Mouse (Mus musculus): ENCODE measurements around the gene Drd5.

Gene Drd5

DNA sequence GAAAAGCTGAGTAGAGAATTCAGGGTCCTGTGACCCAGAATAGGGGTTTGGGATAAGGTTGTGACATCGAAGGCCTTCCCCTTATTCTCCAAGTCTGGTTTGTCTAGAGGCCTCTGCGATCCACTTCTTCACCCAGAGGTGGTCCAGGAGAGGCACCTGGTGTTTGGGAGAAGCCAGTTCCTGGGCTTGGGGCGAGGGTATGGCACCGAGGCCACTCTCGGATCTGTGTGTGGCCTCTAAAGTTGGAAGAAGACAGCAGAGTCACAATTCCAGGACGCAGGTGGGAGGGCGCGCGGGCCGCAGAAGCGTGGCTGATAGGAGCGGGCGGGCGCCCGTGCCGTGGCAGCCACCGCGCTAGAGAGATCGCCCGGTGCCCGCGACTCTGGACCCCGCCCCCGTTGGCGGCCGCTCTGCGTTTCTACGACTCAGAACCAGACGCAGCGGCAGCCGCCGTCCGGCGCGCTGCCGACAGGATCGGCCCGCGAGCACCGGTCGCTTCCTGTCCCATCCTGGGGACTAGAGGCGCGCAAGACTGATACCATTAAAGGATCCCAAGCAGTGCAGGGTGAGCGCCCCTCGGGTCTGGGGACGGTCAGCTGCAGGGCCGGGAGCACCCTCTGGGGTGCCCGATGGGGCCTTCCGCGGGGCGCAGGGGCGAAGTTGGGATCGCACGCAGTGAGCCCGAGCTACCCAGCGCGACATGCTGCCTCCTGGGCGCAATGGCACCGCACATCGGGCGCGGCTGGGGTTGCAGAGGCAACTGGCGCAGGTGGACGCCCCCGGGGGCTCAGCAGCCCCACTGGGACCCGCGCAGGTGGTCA is at the start of gene Drd5:
TSS of gene Drd5 (plus strand) at position 402 of the 821 bp plus-strand sequence.
- TF ChIP-seq GATA4 (IDR thresholded peaks at IDR 0.05; ENCODE audit: insufficient replicate concordance, low read length): no peak

DNA sequence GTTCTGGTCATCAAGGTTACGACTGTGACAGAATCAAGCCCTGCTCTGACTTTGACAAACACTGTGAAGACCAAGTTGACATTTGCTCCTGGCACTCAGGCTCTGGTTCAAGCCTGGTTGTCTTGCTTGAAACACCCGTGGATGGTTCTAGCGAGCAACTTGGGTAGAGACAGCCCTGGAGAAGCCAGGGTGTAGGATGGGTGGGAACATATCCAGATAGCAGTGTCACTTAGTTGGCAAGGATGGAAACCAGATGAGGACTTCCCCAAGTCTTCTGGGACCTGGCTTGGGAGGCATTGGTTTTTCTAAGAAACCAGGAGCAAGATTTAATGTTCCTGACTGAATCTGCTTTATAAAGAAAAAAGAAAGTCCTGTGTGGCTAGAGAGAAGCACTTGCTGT is 48.2 kb upstream of the Drd5 start:
- TF ChIP-seq GATA4 (IDR thresholded peaks at IDR 0.05; ENCODE audit: insufficient replicate concordance, low read length): no peak

DNA sequence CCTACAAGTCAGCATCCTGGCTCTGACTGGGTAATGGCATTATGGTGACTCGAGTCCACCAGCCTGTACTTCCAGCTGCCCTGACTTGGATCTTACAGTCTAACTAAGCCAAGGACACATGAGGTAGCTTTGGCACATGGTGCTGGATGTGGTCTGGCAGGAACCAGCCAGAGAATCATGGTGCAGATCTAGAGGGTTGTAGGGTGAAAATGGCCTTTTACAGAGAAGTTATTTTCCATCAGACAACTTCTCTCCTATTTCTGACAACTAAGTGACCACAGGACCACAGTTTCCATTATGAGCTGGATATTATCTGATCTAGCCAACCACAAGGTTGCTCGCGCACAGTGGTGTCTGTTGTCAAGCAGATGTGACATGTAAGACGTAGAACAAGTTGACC is 45.3 kb upstream of the Drd5 start:
- TF ChIP-seq GATA4 (IDR thresholded peaks at IDR 0.05; ENCODE audit: insufficient replicate concordance, low read length): no peak

DNA sequence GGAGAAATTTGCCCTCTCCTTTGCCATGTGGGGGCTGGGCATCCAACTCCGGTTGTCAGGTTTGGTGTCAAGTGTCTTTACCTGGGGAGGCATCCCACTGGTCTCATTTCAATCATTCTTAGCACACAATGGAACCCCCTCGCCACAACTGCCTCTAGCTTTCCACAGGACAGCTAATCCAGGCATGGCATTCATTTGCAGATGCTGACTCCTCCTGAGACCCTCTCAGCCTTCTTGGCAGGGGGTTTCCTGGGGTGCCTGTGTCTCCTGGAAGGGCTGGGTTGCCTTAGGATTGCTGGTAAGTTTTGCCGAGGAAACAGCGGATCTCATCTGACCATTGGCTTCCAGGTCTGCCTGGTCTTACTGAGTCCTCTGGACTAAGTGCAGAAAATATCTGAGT is 43.4 kb upstream of the Drd5 start, which contains the start of gene Otop1:
TSS of gene Otop1 (plus strand) at position 202 of the 400 bp plus-strand sequence.
- TF ChIP-seq GATA4 (IDR thresholded peaks at IDR 0.05; ENCODE audit: insufficient replicate concordance, low read length): no peak

DNA sequence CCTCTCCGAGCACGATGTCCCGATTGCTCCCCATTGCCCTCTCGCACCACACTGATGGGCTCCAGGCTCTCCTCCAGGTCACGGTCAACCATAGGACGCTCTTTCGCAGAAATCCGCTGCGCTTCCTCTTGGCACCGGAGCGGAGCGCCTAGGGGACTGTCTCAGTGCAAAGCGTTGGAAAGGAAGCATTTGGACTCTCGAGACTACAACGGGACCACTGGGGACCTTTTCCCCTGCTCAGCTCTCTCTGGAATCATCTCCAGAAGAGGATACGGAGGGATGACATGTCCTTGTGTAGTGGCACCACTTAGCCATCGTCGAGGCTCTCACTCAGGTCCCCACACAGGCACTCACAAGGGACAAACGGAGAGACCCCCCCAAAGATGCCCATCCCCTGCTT is 42.7 kb upstream of the Drd5 start:
- TF ChIP-seq GATA4 (IDR thresholded peaks at IDR 0.05; ENCODE audit: insufficient replicate concordance, low read length): no peak

DNA sequence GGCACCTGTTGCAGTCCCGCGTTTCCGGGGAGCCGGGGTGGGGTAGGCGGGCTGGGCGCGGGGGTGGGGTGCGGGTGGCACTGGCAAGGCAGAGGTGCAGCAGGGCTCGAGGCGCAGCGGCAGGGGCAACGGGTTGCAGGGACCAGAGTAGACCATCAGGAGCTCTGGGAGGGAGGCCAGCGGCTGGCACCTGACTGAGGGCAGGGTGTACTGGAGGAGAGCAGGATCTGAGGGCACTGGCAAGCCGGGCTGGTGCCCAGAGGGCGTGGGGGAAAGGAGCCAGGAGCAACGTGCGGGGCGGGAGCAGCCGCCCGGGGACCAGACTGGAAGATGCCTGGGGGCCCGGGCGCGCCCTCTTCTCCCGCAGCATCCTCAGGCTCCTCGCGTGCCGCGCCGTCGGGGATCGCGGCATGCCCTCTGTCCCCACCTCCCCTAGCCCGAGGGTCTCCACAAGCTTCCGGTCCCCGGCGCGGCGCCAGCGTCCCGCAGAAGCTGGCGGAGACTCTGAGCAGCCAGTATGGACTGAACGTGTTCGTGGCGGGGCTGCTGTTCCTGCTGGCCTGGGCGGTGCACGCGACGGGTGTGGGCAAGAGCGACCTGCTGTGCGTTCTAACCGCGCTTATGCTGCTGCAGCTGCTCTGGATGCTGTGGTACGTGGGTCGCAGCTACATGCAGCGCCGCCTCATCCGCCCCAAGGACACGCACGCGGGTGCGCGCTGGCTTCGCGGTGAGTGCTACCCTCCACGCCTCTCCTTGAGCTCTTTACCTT is 41.9 kb upstream of the Drd5 start:
- no peak for TF ChIP-seq GATA4 (IDR thresholded peaks at IDR 0.05; ENCODE audit: insufficient replicate concordance, low read length)

- TF ChIP-seq GATA4 (IDR thresholded peaks at IDR 0.05; ENCODE audit: insufficient replicate concordance, low read length): no peak
Measured at GRCm38 (mm10) chr5:38277936-38278600, 41.1 kb upstream of the Drd5 start.

GRCm38 (mm10) chr5:38280075-38280474 is 39.1 kb upstream of the Drd5 start:
- no peak for TF ChIP-seq GATA4 (IDR thresholded peaks at IDR 0.05; ENCODE audit: insufficient replicate concordance, low read length)

DNA sequence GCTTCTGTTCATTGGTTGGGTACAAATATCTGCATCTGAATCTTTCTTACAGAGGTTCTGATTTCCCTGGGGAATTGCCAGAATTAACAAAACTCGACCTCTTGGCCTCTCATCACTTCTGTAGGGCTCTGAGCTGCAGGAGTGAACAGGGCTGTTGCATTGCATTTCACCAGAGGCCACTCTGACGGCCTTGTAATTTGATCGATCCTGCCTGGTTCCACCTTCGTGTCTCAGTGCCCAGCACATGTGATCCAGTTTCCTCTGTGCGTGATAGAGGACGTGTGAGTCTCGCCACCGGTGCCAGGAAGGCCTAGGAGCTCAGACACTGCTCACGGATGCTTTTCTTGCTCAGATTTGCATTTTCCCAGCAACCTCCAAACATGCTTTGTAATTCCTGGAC is 33.4 kb upstream of the Drd5 start:
- TF ChIP-seq GATA4 (IDR thresholded peaks at IDR 0.05; ENCODE audit: insufficient replicate concordance, low read length): no peak

DNA sequence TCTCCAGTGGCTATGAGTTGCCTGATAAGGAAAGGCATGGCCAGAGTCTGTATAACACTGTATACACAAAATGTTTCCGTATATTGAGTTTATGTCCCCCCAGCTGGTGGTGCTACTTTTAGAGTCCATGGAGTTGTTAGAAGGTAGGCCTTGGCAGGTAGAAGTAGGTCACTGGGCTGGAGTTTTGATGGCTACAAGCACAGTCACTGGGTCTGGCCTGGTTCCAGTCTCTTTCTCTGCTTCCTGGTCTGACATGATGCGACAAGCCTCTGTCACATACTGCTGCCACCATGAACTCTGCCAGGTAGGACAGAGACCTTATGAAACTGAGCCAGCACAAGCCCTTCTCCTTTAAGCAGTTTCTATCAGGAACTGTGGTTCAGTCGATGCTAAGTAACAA is 30.7 kb upstream of the Drd5 start:
- TF ChIP-seq GATA4 (IDR thresholded peaks at IDR 0.05; ENCODE audit: insufficient replicate concordance, low read length): no peak

DNA sequence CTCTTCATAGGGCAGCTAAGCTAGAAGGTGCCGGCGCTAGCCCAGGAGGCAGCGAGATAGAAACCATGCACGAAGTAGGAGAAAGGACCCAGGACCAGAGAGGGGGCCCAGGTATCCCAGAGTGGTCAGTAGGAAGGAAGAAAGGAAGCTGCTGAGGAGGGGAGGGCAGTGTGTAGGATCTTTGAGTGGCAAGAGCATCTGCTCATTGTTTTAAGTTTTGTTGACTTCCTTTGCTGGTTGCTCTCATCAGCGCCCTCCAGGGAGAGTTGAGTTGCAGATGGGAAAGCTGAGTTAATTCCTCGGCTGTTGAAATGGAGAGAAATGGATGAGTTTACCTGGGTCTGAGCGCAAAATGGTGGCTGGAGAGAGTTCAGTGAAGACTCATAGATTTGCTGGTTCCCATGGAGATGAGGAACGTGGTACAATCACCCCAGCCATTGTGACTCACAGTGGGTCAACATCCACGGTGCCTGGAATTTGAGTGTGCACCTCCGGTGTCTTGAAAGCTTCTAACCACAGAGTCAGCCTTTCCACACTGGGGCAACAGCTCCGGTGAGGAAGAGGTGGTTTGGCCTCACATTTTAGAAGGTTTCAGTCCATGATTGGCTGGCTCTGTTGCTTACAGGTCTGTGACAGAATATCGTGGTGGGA is 17.3 kb upstream of the Drd5 start:
- no peak for TF ChIP-seq GATA4 (IDR thresholded peaks at IDR 0.05; ENCODE audit: insufficient replicate concordance, low read length)

- no peak for TF ChIP-seq GATA4 (IDR thresholded peaks at IDR 0.05; ENCODE audit: insufficient replicate concordance, low read length)
Measured at GRCm38 (mm10) chr5:38302651-38303050, 16.5 kb upstream of the Drd5 start.

DNA sequence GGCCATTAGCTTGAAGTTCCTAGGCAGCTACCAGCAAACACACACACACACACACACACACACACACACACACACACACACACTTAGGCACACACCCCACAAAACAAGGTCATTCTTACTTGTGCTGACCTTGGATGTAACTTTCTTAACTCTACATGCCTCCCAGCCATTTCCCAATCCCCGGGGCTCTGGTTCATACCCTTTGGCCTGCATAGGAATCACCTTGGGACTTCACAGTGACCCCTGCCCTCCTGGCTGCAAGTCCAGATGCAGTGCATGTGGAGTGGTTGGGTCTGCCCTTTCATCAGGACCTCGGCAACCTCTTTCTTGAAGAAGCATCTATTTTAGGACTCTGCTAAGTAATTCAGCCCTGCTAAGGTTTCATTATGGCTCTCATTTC is 13.9 kb upstream of the Drd5 start:
- TF ChIP-seq GATA4 (IDR thresholded peaks at IDR 0.05; ENCODE audit: insufficient replicate concordance, low read length): no peak

DNA sequence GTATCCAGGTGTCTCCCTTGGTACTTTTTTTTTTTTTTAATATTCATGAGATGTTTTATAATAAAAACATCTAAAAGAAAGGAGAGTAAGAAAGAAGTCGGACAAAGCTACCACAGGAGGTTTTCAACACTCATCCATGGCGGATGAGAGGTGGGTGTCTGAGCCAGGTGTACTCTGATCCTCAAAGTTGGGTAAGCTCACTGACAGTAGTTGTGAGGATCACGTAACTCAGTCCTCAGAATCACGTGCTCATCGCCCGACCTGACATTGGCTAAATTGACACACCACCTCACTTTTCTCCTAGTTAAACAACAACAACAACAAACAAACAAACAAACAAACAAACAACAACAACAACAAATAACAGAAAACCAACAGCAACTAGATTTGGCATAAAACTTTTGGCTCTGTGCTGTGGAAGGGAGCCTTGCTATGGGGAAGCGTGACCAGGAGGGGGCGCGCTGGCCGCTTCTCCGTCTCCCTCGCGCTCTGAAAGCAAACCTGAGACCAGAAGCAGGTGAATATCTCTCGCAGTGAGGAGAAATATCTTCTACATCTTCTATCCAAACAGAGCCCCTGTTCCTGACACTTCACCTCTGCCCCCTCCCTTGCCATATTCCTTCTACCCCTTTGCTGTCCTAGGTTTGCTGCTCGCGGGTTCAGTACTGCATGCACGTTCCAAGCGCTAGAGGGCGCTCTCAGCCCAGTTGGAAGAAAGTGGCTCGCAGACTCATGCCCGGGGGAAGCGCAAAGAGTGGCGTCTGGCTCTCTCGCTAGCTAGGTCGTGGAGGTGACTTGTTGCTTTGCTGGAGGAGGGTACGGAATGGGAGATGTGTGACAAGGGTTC is 11.7 kb upstream of the Drd5 start:
- no peak for TF ChIP-seq GATA4 (IDR thresholded peaks at IDR 0.05; ENCODE audit: insufficient replicate concordance, low read length)

Measured in liver, adult (tissue).